Mouse (Mus musculus) CD4-positive helper T cell, adult 2 months (primary cell): ENCODE measurements around the gene Pkp3.
A peak's percentile ranks its signal among the peaks of the same experiment; 100 is the strongest.

Experiments
- DNase-seq: peaks from one replicate; pipeline ENCODE4 v3.0.0-alpha.2; 2012; ENCODE audit warnings: low read depth, missing footprints, low spot score

Gene Pkp3

GRCm38 (mm10) chr7:141056976-141057375, 21.0 kb upstream of the Pkp3 start:
- no peak for DNase-seq

GRCm38 (mm10) chr7:141057541-141057940, 20.5 kb upstream of the Pkp3 start:
- DNase-seq = no peak

GRCm38 (mm10) chr7:141058601-141059341, 19.2 kb upstream of the Pkp3 start:
- peak; percentile 84 for DNase-seq

- DNase-seq = peak; percentile 25
Measured at GRCm38 (mm10) chr7:141059929-141060328, 18.1 kb upstream of the Pkp3 start.

GRCm38 (mm10) chr7:141060426-141061242, 17.4 kb upstream of the Pkp3 start, which contains the start of gene B4galnt4:
Gene B4galnt4 (plus strand): TSS chr7:141061104.
- peak; percentile 82 for DNase-seq

- DNase-seq = peak; percentile 47
Measured at GRCm38 (mm10) chr7:141061269-141061692, 16.7 kb upstream of the Pkp3 start.

GRCm38 (mm10) chr7:141062525-141062924, 15.5 kb upstream of the Pkp3 start:
- DNase-seq = no peak

- DNase-seq = no peak
Measured at GRCm38 (mm10) chr7:141063353-141063752, 14.7 kb upstream of the Pkp3 start.

GRCm38 (mm10) chr7:141064175-141064574, 13.8 kb upstream of the Pkp3 start:
- peak; percentile 63 for DNase-seq

GRCm38 (mm10) chr7:141064576-141064975, 13.4 kb upstream of the Pkp3 start:
- no peak for DNase-seq

- DNase-seq = peak; percentile 22
Measured at GRCm38 (mm10) chr7:141068351-141068750, 9.7 kb upstream of the Pkp3 start.

GRCm38 (mm10) chr7:141070058-141070862, 7.8 kb upstream of the Pkp3 start:
- DNase-seq = peak; percentile 70

- DNase-seq = peak; percentile 94
Measured at GRCm38 (mm10) chr7:141072017-141072745, 5.8 kb upstream of the Pkp3 start.

- no peak for DNase-seq
Measured at GRCm38 (mm10) chr7:141073782-141074181, 4.2 kb upstream of the Pkp3 start.

GRCm38 (mm10) chr7:141078876-141079275, 858 bp downstream of the Pkp3 start:
- DNase-seq = no peak

- no peak for DNase-seq
Measured at GRCm38 (mm10) chr7:141079481-141080449, 1.7 kb downstream of the Pkp3 start.

- DNase-seq = peak; percentile 70
Measured at GRCm38 (mm10) chr7:141087894-141088293, 9.9 kb downstream of the Pkp3 start.

GRCm38 (mm10) chr7:141088473-141088872, 10.5 kb downstream of the Pkp3 start:
- peak; percentile 55 for DNase-seq

GRCm38 (mm10) chr7:141090228-141090627, 12.2 kb downstream of the Pkp3 start:
- DNase-seq = no peak
